Mouse (Mus musculus): Measurements from ENCODE around the gene Hdac11.
"Not testable (repeated sequence)": the region's sequence is repeated elsewhere in the genome, so short reads cannot be mapped to it uniquely, and the experiment has no call there.

- not testable (repeated sequence) for TF ChIP-seq CTCF (IDR thresholded peaks at IDR 0.05; ENCODE audit: insufficient read depth, low read length); POLR2A (IDR thresholded peaks at IDR 0.05; ENCODE audit: borderline replicate concordance, extremely low read depth, low read depth, low read length)
These were observed 55.7 kb downstream of the Hdac11 start, which contains the start of gene Fbln2 for GRCm38 (mm10) chr6:91212155-91212554.
